Mouse (Mus musculus): ENCODE results near the gene Srpk1. TPM values are rescaled to one million over a fixed set of nuclear protein-coding genes. Genes with fewer than 3 reads are reported as not detected.

The Srpk1 gene
- polyA plus RNA-seq (2015; fragmentation: Nextera tagmentation; extraction: Ambion mirVana), result 24.7 and 30.2 TPM in 2 replicates

GRCm38 (mm10) chr17:28622300-28622759 lies at the start of gene Srpk1:
TSS of gene Srpk1 (minus strand) at chr17:28622709.
- WGBS (ENCODE audit: insufficient replicate concordance), result under 1% methylated on average over 52 of the region's 53 CpGs
- peak within 1 kb of the TSS; percentile 99 for H3K4me2 ChIP-seq

GRCm38 (mm10) chr17:28659564-28659963 lies 37.1 kb upstream of the Srpk1 start:
- Histone ChIP-seq H3K4me1 (replicated peaks) (no peaks in the 10 kb centered on the region), H3K4me2 (no peak overlapping the region), H3K36me3 (replicated peaks) (no peaks in the 10 kb centered on the region), H3K9me3 (replicated peaks) (no peaks in the 10 kb centered on the region), H3K27me3 (no peaks in the 10 kb centered on the region), H3K4me3 (replicated peaks) (no peak overlapping the region), H3K9ac (no peak overlapping the region), H3K27ac (replicated peaks) (no peak overlapping the region)
- no peak for ATAC-seq (ENCODE audit: insufficient read depth)
- 60% methylated on average over 6 of the region's 6 CpGs for WGBS (ENCODE audit: insufficient replicate concordance)

More at GRCm38 (mm10) chr17:28622300-28622759, at the start of gene Srpk1:
- H3K27ac ChIP-seq (replicated peaks), result peak within 1 kb of the TSS; percentile 80
- no peaks in the 10 kb centered on the region for H3K9me3 ChIP-seq (replicated peaks)
- H3K27me3 ChIP-seq, result 0 out of 2 replicates have a peak, but pooled peaks cover 2% of the 10 kb centered on the region
- peak within 1 kb of the TSS; percentile 86 for H3K9ac ChIP-seq
- H3K4me3 ChIP-seq (replicated peaks), result peak within 1 kb of the TSS; percentile 93
- ATAC-seq (ENCODE audit: insufficient read depth), result peak; percentile 88
- 0 out of 2 replicates have a peak, but pooled peaks cover 12% of the 10 kb centered on the region for H3K36me3 ChIP-seq (replicated peaks)
- peaks cover 49% of the 10 kb centered on the region for H3K4me1 ChIP-seq (replicated peaks)

- no peaks in the 10 kb centered on the region for H3K4me1 ChIP-seq (replicated peaks)
- H3K4me3 ChIP-seq (replicated peaks), result no peak overlapping the region
- no peak overlapping the region for H3K27ac ChIP-seq (replicated peaks)
- no peak overlapping the region for H3K9ac ChIP-seq
- H3K9me3 ChIP-seq (replicated peaks), result no peaks in the 10 kb centered on the region
- H3K27me3 ChIP-seq, result no peaks in the 10 kb centered on the region
- H3K4me2 ChIP-seq, result no peak overlapping the region
- WGBS (ENCODE audit: insufficient replicate concordance), result 30% methylated on average over 4 of the region's 4 CpGs
- no peaks in the 10 kb centered on the region for H3K36me3 ChIP-seq (replicated peaks)
- no peak for ATAC-seq (ENCODE audit: insufficient read depth)
Measured at GRCm38 (mm10) chr17:28657936-28658335, 35.4 kb upstream of the Srpk1 start.

GRCm38 (mm10) chr17:28650268-28650667 lies 27.8 kb upstream of the Srpk1 start:
- H3K27me3 ChIP-seq, result no peaks in the 10 kb centered on the region; the same call in 1 of the 2 replicates
- no peak overlapping the region for H3K4me3 ChIP-seq (replicated peaks)
- no peak overlapping the region for H3K4me2 ChIP-seq
- H3K9ac ChIP-seq, result no peak overlapping the region
- 58% methylated on average over 3 of the region's 3 CpGs for WGBS (ENCODE audit: insufficient replicate concordance)
- no peaks in the 10 kb centered on the region for H3K9me3 ChIP-seq (replicated peaks)
- no peak overlapping the region for H3K27ac ChIP-seq (replicated peaks)
- H3K4me1 ChIP-seq (replicated peaks), result no peaks in the 10 kb centered on the region
- ATAC-seq (ENCODE audit: insufficient read depth), result no peak
- no peaks in the 10 kb centered on the region for H3K36me3 ChIP-seq (replicated peaks)

- no peaks in the 10 kb centered on the region for H3K4me1 ChIP-seq (replicated peaks)
- no peak overlapping the region for H3K27ac ChIP-seq (replicated peaks)
- no peaks in the 10 kb centered on the region for H3K36me3 ChIP-seq (replicated peaks)
- no peaks in the 10 kb centered on the region; the same call in 1 of the 2 replicates for H3K27me3 ChIP-seq
- ATAC-seq (ENCODE audit: insufficient read depth), result no peak
- no peak overlapping the region for H3K9ac ChIP-seq
- no peak overlapping the region for H3K4me3 ChIP-seq (replicated peaks)
- 39% methylated on average over 6 of the region's 6 CpGs for WGBS (ENCODE audit: insufficient replicate concordance)
- no peaks in the 10 kb centered on the region for H3K9me3 ChIP-seq (replicated peaks)
- H3K4me2 ChIP-seq, result no peak overlapping the region
Measured at GRCm38 (mm10) chr17:28648607-28649370, 26.3 kb upstream of the Srpk1 start.

GRCm38 (mm10) chr17:28646221-28646620 lies 23.7 kb upstream of the Srpk1 start:
- no peaks in the 10 kb centered on the region for H3K36me3 ChIP-seq (replicated peaks)
- no peak overlapping the region for H3K4me2 ChIP-seq
- no peak overlapping the region for H3K27ac ChIP-seq (replicated peaks)
- H3K4me1 ChIP-seq (replicated peaks), result no peaks in the 10 kb centered on the region
- no peak overlapping the region for H3K9ac ChIP-seq
- no peak overlapping the region for H3K4me3 ChIP-seq (replicated peaks)
- H3K27me3 ChIP-seq, result no peaks in the 10 kb centered on the region; the same call in 1 of the 2 replicates
- no peak for ATAC-seq (ENCODE audit: insufficient read depth)
- no peaks in the 10 kb centered on the region for H3K9me3 ChIP-seq (replicated peaks)
- 44% methylated on average over 3 of the region's 3 CpGs for WGBS (ENCODE audit: insufficient replicate concordance)

GRCm38 (mm10) chr17:28644112-28644511 lies 21.6 kb upstream of the Srpk1 start:
- no peak for ATAC-seq (ENCODE audit: insufficient read depth)
- no peaks in the 10 kb centered on the region for H3K36me3 ChIP-seq (replicated peaks)
- no peaks in the 10 kb centered on the region for H3K4me1 ChIP-seq (replicated peaks)
- H3K27ac ChIP-seq (replicated peaks), result no peak overlapping the region
- no peak overlapping the region for H3K4me2 ChIP-seq
- H3K9ac ChIP-seq, result no peak overlapping the region
- no peak overlapping the region for H3K4me3 ChIP-seq (replicated peaks)
- 33% methylated on average over 4 of the region's 4 CpGs for whole genome bisulfite sequencing (ENCODE audit: insufficient replicate concordance)
- H3K27me3 ChIP-seq, result no peaks in the 10 kb centered on the region
- no peaks in the 10 kb centered on the region for H3K9me3 ChIP-seq (replicated peaks)

GRCm38 (mm10) chr17:28643697-28644096 lies 21.2 kb upstream of the Srpk1 start:
- Histone ChIP-seq H3K9me3 (replicated peaks) (no peaks in the 10 kb centered on the region), H3K4me1 (replicated peaks) (no peaks in the 10 kb centered on the region), H3K4me2 (no peak overlapping the region), H3K4me3 (replicated peaks) (no peak overlapping the region), H3K27me3 (no peaks in the 10 kb centered on the region), H3K27ac (replicated peaks) (no peak overlapping the region), H3K9ac (no peak overlapping the region), H3K36me3 (replicated peaks) (no peaks in the 10 kb centered on the region)
- WGBS (ENCODE audit: insufficient replicate concordance), result 30% methylated on average over 3 of the region's 3 CpGs
- no peak for ATAC-seq (ENCODE audit: insufficient read depth)

GRCm38 (mm10) chr17:28640113-28640512 lies 17.6 kb upstream of the Srpk1 start:
- WGBS (ENCODE audit: insufficient replicate concordance), result 17% methylated on average over 3 of the region's 3 CpGs

GRCm38 (mm10) chr17:28637711-28638690 lies 15.5 kb upstream of the Srpk1 start:
- H3K36me3 ChIP-seq (replicated peaks), result no peaks in the 10 kb centered on the region
- no peak overlapping the region for H3K27ac ChIP-seq (replicated peaks)
- no peaks in the 10 kb centered on the region for H3K9me3 ChIP-seq (replicated peaks)
- H3K27me3 ChIP-seq, result no peaks in the 10 kb centered on the region; the same call in 1 of the 2 replicates
- H3K4me3 ChIP-seq (replicated peaks), result no peak overlapping the region
- 59% methylated on average over 7 of the region's 7 CpGs for WGBS (ENCODE audit: insufficient replicate concordance)
- no peak for ATAC-seq (ENCODE audit: insufficient read depth)
- H3K9ac ChIP-seq, result no peak overlapping the region
- no peaks in the 10 kb centered on the region for H3K4me1 ChIP-seq (replicated peaks)
- H3K4me2 ChIP-seq, result no peak overlapping the region

More at GRCm38 (mm10) chr17:28640113-28640512, 17.6 kb upstream of the Srpk1 start:
- Histone ChIP-seq H3K9ac (no peak overlapping the region), H3K4me3 (replicated peaks) (no peak overlapping the region), H3K27me3 (no peaks in the 10 kb centered on the region; the same call in 1 of the 2 replicates), H3K4me1 (replicated peaks) (no peaks in the 10 kb centered on the region), H3K4me2 (no peak overlapping the region), H3K36me3 (replicated peaks) (no peaks in the 10 kb centered on the region), H3K27ac (replicated peaks) (no peak overlapping the region), H3K9me3 (replicated peaks) (no peaks in the 10 kb centered on the region)
- ATAC-seq (ENCODE audit: insufficient read depth), result no peak

GRCm38 (mm10) chr17:28635842-28636241 lies 13.3 kb upstream of the Srpk1 start:
- no peaks in the 10 kb centered on the region for H3K36me3 ChIP-seq (replicated peaks)
- no peaks in the 10 kb centered on the region for H3K4me1 ChIP-seq (replicated peaks)
- H3K4me3 ChIP-seq (replicated peaks), result no peak overlapping the region
- no peak for ATAC-seq (ENCODE audit: insufficient read depth)
- H3K27me3 ChIP-seq, result no peaks in the 10 kb centered on the region; the same call in 1 of the 2 replicates
- H3K27ac ChIP-seq (replicated peaks), result no peak overlapping the region
- H3K4me2 ChIP-seq, result no peak overlapping the region
- 26% methylated on average over 5 of the region's 5 CpGs for WGBS (ENCODE audit: insufficient replicate concordance)
- H3K9me3 ChIP-seq (replicated peaks), result no peaks in the 10 kb centered on the region
- no peak overlapping the region for H3K9ac ChIP-seq

All from liver, embryonic 15.5 days (tissue).